Mouse (Mus musculus) C2C12 (cell line): ENCODE results near the gene Tgfbr3.

Experiments used
- CEBPB ChIP-seq: IDR thresholded peaks from one replicate; pipeline ENCODE4 v1.6.1; 2011; ENCODE audit warnings: low read depth, mild to moderate bottlenecking, control low read depth, moderate library complexity
- CTCF ChIP-seq: IDR thresholded peaks from one replicate; pipeline ENCODE4 v1.5.1; 2011; ENCODE audit not compliant: control insufficient read depth, insufficient read depth, insufficient read length
- MAX ChIP-seq: IDR thresholded peaks from one replicate; pipeline ENCODE4 v1.6.1; 2011; ENCODE audit warnings: mild to moderate bottlenecking, control low read depth
- MYOG ChIP-seq: IDR thresholded peaks from one replicate; pipeline ENCODE4 v1.6.1; 2011; ENCODE audit not compliant: control insufficient read depth, insufficient read length; ENCODE audit errors: extremely low read depth
- USF1 ChIP-seq: IDR thresholded peaks from one replicate; pipeline ENCODE4 v1.6.1; 2011; ENCODE audit warnings: low read depth, mild to moderate bottlenecking, control low read depth, moderate library complexity

GRCm38 (mm10) chr5:107218594-107218993 is 70.8 kb downstream of the Tgfbr3 start:
- TF ChIP-seq MAX, result no peak
- no peak for TF ChIP-seq CEBPB
- no peak for TF ChIP-seq CTCF
- TF ChIP-seq MYOG, result no peak
- TF ChIP-seq USF1, result no peak
